Mouse (Mus musculus) neural tube, postnatal 0 days (tissue): ENCODE results near the gene Srgap2. TPM values are rescaled to one million over a fixed set of nuclear protein-coding genes. Genes with fewer than 3 reads are reported as not detected.

Experiments used
- microRNA-seq: library from miRNA; unstranded; fragments of <30 nt; microRNA quantifications from one replicate; pipeline ENCODE4, GENCODE M21; 2016
- polyA plus RNA-seq: library from polyadenylated mRNA; unstranded; fragments of >200 nt; fragmentation: Nextera tagmentation; extraction: Ambion mirVana; gene quantifications from 2 replicates; pipeline ENCODE4 v1.2.1, GENCODE M21; 2015

The Srgap2 gene
- polyA plus RNA-seq = 25.2 and 26.0 TPM in 2 replicates

DNA sequence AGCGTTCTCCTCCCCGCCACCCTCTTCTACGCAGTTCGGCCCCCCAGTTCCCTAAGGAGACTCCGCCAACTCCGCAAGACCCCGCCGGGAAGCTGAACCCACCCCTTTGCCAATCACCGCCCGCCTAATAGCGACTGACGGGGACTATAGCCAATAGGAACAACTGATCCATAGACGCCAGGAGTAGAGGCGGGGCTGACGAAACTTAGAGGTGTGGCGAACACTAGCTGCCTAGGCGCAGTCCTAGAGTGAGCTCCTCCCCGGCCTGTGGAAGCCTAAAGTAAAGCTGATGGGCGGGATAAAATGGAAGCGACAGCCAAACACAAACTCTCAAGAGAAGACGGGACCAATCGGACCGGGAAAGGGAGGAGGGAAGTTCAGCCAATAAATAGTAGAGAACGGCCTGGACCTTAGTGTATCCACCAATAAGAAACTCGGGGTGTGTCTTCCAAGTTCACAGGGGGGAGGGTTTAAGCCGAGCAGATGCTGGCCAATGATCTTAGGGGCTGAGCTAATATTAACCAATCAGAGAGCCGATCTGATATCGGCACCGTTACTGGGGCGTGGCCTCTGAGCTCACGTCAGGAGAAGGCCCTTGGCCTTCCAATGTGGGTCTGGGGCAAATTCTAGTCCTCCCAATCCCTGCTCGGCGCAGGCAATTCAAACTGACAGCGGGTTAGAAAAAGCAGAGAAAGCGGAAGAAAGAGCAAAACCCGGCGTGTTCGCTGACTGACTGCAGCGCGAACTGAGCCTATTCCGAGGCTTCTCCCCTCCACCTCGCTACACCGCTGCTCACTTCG lies at the start of gene Srgap2, which contains the start of gene Fam72a:
Srgap2 (minus strand) TSS at position 72 of the 800 bp plus-strand sequence.
Fam72a (plus strand) TSS at position 623 of the 800 bp plus-strand sequence.

DNA sequence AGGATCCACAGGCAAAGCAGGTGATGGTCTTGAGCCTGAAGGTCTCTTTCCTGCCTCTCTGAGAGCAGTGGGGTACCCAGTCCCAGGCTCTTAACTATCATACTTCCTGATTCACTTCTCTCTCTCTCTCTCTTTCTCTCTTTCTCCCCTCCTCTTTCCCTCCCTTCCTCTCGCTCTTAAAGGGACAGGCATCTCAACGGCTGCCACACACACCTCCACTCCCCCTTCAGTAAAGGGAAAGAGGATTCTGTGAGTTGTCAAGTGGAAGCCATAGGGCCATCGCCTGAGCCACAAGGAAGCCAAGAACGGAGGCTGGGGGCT lies 247.7 kb downstream of the Srgap2 start, which contains the start of gene Ikbke:
Ikbke (minus strand) TSS at position 151 of the 321 bp plus-strand sequence.

DNA sequence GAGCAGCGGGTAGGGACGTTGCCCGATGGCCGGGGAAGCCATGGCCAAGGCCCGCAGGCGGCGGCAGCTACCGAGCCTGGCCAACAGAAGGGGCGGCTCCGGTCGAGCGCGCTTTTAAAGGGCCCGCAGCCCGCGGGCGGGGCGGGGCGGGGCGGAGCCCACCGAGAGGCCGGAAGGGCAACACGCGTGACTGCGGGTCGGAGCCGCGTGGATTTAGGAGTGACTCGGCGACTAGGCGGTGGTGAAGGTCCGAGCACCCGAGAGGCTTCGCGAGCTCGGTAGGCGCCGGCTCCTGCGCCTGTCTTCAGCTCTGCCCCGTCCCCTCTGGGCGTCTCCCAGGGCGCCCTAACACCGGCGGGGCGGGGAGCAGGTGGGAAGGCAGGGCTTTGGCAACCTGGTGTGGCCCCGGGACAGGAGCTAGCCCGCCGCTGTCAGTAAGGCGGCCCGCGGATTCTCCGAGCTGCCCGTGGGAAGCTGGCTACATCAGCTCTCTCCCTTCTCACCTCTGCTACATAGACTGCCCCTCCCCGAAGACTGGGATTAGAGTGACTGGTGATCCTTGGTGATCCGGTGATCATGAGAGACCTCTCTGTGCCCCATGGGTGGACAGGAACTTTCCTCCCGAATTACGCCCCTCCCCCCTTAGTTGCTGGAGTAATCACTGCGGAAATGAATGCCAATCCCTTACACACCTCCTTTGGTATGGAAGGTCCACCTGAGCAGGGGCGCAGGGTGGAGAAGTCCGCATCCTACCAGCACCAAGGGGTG lies 281.9 kb downstream of the Srgap2 start, which contains the start of gene Rassf5:
Rassf5 (minus strand) TSS at position 170 of the 768 bp plus-strand sequence.

Small RNAs within 50 kb of the gene (microRNA-seq; reads per million reads assigned to microRNA genes)
- not detected for gene Gm24273

Other genes with a start within 250 kb of the Srgap2 start
- 0.96 and 1.1 TPM in 2 replicates for gene Ikbke, start 247.7 kb downstream of the Srgap2 start, polyA plus RNA-seq
- gene Fam72a, start 551 bp upstream of the Srgap2 start, polyA plus RNA-seq = 1.1 and 1.2 TPM in 2 replicates
- not detected in 2 replicates for gene Avpr1b, start 71.9 kb upstream of the Srgap2 start, polyA plus RNA-seq
- gene Ctse, start 111.0 kb upstream of the Srgap2 start, polyA plus RNA-seq = 0.08 TPM in 1 of 2 replicates, not detected in the other
- 3.2 and 3.7 TPM in 2 replicates for gene Rab7b, start 161.3 kb upstream of the Srgap2 start, polyA plus RNA-seq
- 0.03 and 0.06 TPM in 2 replicates for gene Slc26a9, start 216.7 kb upstream of the Srgap2 start, polyA plus RNA-seq